Mouse (Mus musculus) midbrain, embryonic 14.5 days (tissue): ENCODE data around the gene Siva1. TPM values are rescaled to one million over a fixed set of nuclear protein-coding genes. Genes with fewer than 3 reads are reported as not detected.

ENCODE experiments used
- ATAC-seq: fragments of 200-750 bp; cut with Nextera tagmentation; 2 replicates; pipeline ENCODE4 v1.8.0; 2017; ENCODE audit warnings: moderate number of reproducible peaks, moderate library complexity; ENCODE audit not compliant: low FRiP score, low TSS enrichment
- DNase-seq: peaks from one replicate; pipeline ENCODE4 v3.0.0-alpha.2; 2015
- H3K27ac ChIP-seq: fragments of 300-500 bp; sonication (generic); replicated peaks from 2 replicates; pipeline ENCODE4 v1.5.1; 2014; ENCODE audit warnings: mild to moderate bottlenecking, low read depth, low read length, moderate library complexity
- H3K27me3 ChIP-seq: fragments of 300-500 bp; sonication (generic); 2 replicates; pipeline ENCODE4 v1.6.1; 2014; ENCODE audit warnings: low read length, control low read depth, mixed read lengths; ENCODE audit not compliant: control insufficient read depth, insufficient read depth
- H3K36me3 ChIP-seq: fragments of 300-500 bp; sonication (generic); 2 replicates; pipeline ENCODE4 v1.6.1; 2014; ENCODE audit warnings: low read length, control low read depth; ENCODE audit not compliant: control insufficient read depth, insufficient read depth
- H3K4me1 ChIP-seq: fragments of 300-500 bp; sonication (generic); 2 replicates; pipeline ENCODE4 v1.6.1; 2014; ENCODE audit warnings: mild to moderate bottlenecking, antibody characterized with exemption, low read length, control low read depth; ENCODE audit not compliant: control insufficient read depth, insufficient read depth
- H3K4me2 ChIP-seq: fragments of 300-500 bp; sonication (generic); 2 replicates; pipeline ENCODE4 v1.6.1; 2014; ENCODE audit warnings: mild to moderate bottlenecking, low read length, moderate library complexity
- H3K4me3 ChIP-seq: fragments of 300-500 bp; sonication (generic); replicated peaks from 2 replicates; pipeline ENCODE4 v1.5.1; 2014; ENCODE audit warnings: low read depth, low read length
- H3K9ac ChIP-seq: fragments of 300-500 bp; sonication (generic); replicated peaks from 2 replicates; pipeline ENCODE4 v1.6.1; 2014; ENCODE audit warnings: mild to moderate bottlenecking, low read length, moderate library complexity
- H3K9me3 ChIP-seq: fragments of 300-500 bp; sonication (generic); 2 replicates; pipeline ENCODE4 v1.6.1; 2016; ENCODE audit warnings: low read length, control low read depth, mixed read lengths; ENCODE audit not compliant: control insufficient read depth
- WGBS: fragments of 180-500 bp; shearing (Covaris S2); extraction: QIAGEN DNeasy Blood & Tissue Kit; methylation state at CpG from one replicate; pipeline ENCODE4 v1.1.7; 2014; 5-methylcytosine and 5-hydroxymethylcytosine counted together
- polyA plus RNA-seq: library from polyadenylated mRNA; unstranded; fragments of >200 nt; fragmentation: Nextera tagmentation; extraction: Ambion mirVana; gene quantifications from 2 replicates; pipeline ENCODE4 v1.2.1, GENCODE M21; 2014

The Siva1 gene
- polyA plus RNA-seq, 1 experiment from 2014 or later: 63.9 TPM

GRCm38 (mm10) chr12:112658619-112659018 is 14.1 kb downstream of the Siva1 start:
- ATAC-seq (no peak), DNase-seq (no peak)
- Histone ChIP-seq H3K9me3 (no peaks in the 10 kb centered on the region), H3K4me2 (no peak overlapping the region), H3K27me3 (no peaks in the 10 kb centered on the region), H3K9ac (no peak overlapping the region), H3K27ac (no peak overlapping the region), H3K4me3 (no peak overlapping the region), H3K36me3 (peaks cover 93% of the 10 kb centered on the region), H3K4me1 (peaks cover 28% of the 10 kb centered on the region)
- WGBS: 93% methylated on average over 7 of the region's 7 CpGs

DNA sequence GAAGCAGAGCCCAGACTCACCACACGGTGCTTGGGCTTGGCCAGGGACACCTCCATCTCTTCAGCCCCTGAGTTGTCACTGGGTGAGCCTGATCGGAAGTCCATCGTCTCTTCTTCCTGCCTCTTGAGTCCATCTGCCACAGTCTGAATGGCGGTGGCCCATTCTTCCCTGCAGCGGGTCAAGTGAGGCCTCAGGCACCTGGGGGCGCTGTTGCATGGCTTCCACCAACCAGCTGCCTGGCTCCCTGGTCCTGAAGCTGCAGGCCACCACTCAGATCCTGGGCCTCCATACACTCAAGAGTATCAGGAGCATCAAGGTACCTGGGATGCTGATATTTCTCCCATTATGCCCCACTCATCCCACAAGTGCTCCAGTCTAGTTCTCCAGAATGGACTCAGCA is 14.6 kb downstream of the Siva1 start:
- H3K36me3 ChIP-seq: peaks cover 88% of the 10 kb centered on the region
- peaks cover 32% of the 10 kb centered on the region for H3K4me1 ChIP-seq
- H3K27ac ChIP-seq: no peak overlapping the region
- no peak overlapping the region for H3K9ac ChIP-seq
- WGBS: 83% methylated on average over 6 of the region's 6 CpGs
- no peak for DNase-seq
- no peak for ATAC-seq
- no peak overlapping the region for H3K4me2 ChIP-seq
- H3K27me3 ChIP-seq: no peaks in the 10 kb centered on the region
- H3K9me3 ChIP-seq: no peaks in the 10 kb centered on the region
- no peak overlapping the region for H3K4me3 ChIP-seq

DNA sequence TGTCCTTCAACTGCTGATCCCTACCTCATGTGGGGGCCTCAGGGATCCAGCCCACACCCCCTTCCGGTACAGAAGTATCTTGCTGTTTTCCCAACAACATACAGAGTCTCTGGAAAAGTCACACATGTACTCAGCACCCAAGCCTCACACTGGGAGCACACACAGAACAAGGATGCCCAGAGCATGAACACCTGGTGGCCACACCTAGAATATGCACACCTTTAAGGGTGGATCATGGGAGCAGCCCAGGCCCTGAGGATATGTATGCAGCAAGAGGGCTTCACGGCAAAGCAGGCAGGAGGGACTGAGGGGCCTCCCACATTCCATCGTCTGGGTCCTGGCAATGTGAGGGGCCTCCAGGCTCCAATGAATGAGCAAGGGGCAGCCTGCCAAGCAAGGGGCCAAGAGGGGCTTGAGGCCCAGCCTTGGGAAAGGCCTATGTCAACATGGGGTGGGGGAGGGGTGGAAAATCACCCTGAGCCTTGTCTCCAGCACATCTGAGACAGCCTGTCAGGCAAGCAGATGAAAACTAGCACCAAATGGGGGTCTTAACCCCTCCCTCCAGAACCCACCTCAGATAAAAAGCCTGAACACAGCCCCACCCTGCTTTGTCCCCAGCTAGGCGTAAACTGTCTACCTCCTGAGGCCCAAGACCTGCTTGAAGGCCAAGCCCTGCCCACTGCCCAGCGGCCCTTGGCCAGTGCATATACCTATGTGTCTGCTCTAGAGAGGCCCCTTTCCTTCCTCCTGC is 16.3 kb downstream of the Siva1 start:
- peak overlapping the region; percentile 14; the same call in 1 of the 2 replicates for H3K4me2 ChIP-seq
- no peak overlapping the region for H3K4me3 ChIP-seq
- peak overlapping the region; percentile 78 for H3K27ac ChIP-seq
- peak overlapping the region; percentile 32; the same call in 1 of the 2 replicates for H3K9ac ChIP-seq
- DNase-seq (peak; percentile 87), ATAC-seq (peak; percentile 48)
- WGBS: 24% methylated on average over 5 of the region's 5 CpGs
- H3K9me3 ChIP-seq: no peaks in the 10 kb centered on the region
- peaks cover 48% of the 10 kb centered on the region for H3K4me1 ChIP-seq
- no peaks in the 10 kb centered on the region for H3K27me3 ChIP-seq
- H3K36me3 ChIP-seq: peaks cover 79% of the 10 kb centered on the region

GRCm38 (mm10) chr12:112661327-112661605 is 16.8 kb downstream of the Siva1 start:
- Histone ChIP-seq H3K9ac (peak overlapping the region; percentile 32; the same call in 1 of the 2 replicates), H3K9me3 (no peaks in the 10 kb centered on the region), H3K4me3 (no peak overlapping the region), H3K27ac (peak overlapping the region; percentile 78), H3K4me1 (peaks cover 53% of the 10 kb centered on the region), H3K27me3 (no peaks in the 10 kb centered on the region), H3K36me3 (peaks cover 79% of the 10 kb centered on the region), H3K4me2 (0 out of 2 replicates have a peak overlapping the region, but pooled peaks have one; percentile 14)
- ATAC-seq: no peak
- DNase-seq: no peak
- WGBS: 62% methylated on average over 3 of the region's 3 CpGs

DNA sequence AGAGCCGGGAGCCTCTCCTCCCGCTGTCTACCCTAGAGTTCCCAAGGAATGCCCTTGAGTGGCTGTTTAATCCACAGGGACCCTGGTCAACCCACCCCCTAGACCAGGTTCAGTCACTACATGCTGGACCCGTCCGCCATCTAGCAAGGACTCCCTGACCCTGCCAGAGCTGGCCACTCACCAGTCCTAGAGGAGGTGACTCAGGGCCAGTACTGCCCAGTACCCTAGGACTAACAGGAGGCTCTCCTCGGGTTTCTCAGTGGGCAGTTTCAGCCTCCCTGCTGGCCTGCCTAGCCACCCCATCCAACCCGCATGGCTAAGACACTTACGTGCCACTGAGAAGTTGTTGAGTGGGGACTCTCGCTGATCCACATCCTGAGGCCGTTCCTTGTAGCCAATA is 17.4 kb downstream of the Siva1 start:
- H3K27ac ChIP-seq: peak overlapping the region; percentile 78
- no peak overlapping the region; the same call in 1 of the 2 replicates for H3K9ac ChIP-seq
- peaks cover 58% of the 10 kb centered on the region for H3K4me1 ChIP-seq
- H3K36me3 ChIP-seq: peaks cover 76% of the 10 kb centered on the region
- ATAC-seq (no peak), DNase-seq (no peak)
- H3K27me3 ChIP-seq: no peaks in the 10 kb centered on the region
- WGBS: 83% methylated on average over 9 of the region's 9 CpGs
- H3K4me2 ChIP-seq: no peak overlapping the region
- H3K9me3 ChIP-seq: no peaks in the 10 kb centered on the region
- H3K4me3 ChIP-seq: no peak overlapping the region

- H3K4me1 ChIP-seq: peaks cover 58% of the 10 kb centered on the region
- H3K4me2 ChIP-seq: peak overlapping the region; percentile 30
- H3K36me3 ChIP-seq: peaks cover 76% of the 10 kb centered on the region
- no peaks in the 10 kb centered on the region for H3K9me3 ChIP-seq
- DNase-seq: peak; percentile 46
- no peaks in the 10 kb centered on the region for H3K27me3 ChIP-seq
- H3K9ac ChIP-seq: peak overlapping the region; percentile 30; the same call in 1 of the 2 replicates
- WGBS: 64% methylated on average over 11 of the region's 11 CpGs
- H3K4me3 ChIP-seq: no peak overlapping the region
- no peak for ATAC-seq
- H3K27ac ChIP-seq: peak overlapping the region; percentile 84
These were observed 18.8 kb downstream of the Siva1 start for GRCm38 (mm10) chr12:112663303-112663702.

- no peaks in the 10 kb centered on the region for H3K27me3 ChIP-seq
- peak overlapping the region; percentile 30; the same call in 1 of the 2 replicates for H3K9ac ChIP-seq
- DNase-seq: peak; percentile 47
- peak overlapping the region; percentile 30 for H3K4me2 ChIP-seq
- peaks cover 58% of the 10 kb centered on the region for H3K4me1 ChIP-seq
- peak overlapping the region; percentile 84 for H3K27ac ChIP-seq
- peak; percentile 43 for ATAC-seq
- WGBS: 42% methylated on average over 12 of the region's 12 CpGs
- peaks cover 76% of the 10 kb centered on the region for H3K36me3 ChIP-seq
- H3K4me3 ChIP-seq: no peak overlapping the region
- no peaks in the 10 kb centered on the region for H3K9me3 ChIP-seq
These were observed 19.2 kb downstream of the Siva1 start for GRCm38 (mm10) chr12:112663716-112664115.

DNA sequence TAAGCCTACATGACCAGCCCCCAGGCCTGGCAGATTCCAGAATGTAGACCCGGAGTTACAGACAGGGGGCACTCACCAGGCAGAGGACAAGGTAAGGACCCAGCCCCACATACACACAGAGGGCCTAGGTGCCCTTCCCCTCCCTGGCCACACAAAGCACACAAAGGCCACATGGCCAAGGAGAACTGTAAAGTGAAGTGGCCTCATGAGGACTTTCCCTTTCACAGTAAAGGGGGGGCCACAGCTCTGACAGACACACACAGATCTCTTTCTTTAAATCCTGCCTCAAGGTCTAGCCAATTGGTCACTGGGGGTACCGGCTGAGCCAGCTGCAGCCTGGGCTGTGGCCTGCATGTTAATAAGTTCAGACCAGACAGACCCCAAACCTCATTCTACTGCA is 19.6 kb downstream of the Siva1 start:
- peak; percentile 75 for DNase-seq
- Histone ChIP-seq H3K4me2 (peak overlapping the region; percentile 30), H3K4me3 (no peak overlapping the region), H3K4me1 (peaks cover 58% of the 10 kb centered on the region), H3K27ac (peak overlapping the region; percentile 84), H3K9me3 (no peaks in the 10 kb centered on the region), H3K36me3 (peaks cover 76% of the 10 kb centered on the region), H3K27me3 (no peaks in the 10 kb centered on the region), H3K9ac (peak overlapping the region; percentile 30; the same call in 1 of the 2 replicates)
- peak; percentile 55 for ATAC-seq
- WGBS: 11% methylated on average over 2 of the region's 2 CpGs

DNA sequence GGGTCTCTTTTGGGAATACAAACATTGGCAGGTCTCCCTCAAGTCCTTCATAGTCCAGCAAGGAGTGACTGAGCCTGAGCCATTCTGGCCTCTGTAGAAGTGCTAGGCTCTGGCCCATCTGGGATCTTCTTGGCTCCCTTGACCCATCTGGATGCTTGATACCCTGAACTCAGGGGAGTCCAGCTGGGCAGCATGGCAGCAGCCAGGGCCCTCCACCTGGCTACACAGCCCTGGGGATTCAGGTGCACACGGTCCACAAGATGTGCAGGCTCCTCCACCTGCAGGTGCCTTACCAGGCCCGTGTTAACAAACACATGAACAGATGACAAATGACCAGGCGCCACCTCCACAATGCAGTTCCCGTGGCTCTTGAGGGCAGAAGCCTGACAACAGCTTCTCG is 20.2 kb downstream of the Siva1 start:
- Histone ChIP-seq H3K36me3 (peaks cover 76% of the 10 kb centered on the region), H3K27ac (peak overlapping the region; percentile 84), H3K4me2 (peak overlapping the region; percentile 36; the same call in 1 of the 2 replicates), H3K4me1 (peaks cover 58% of the 10 kb centered on the region), H3K9ac (no peak overlapping the region), H3K27me3 (no peaks in the 10 kb centered on the region), H3K4me3 (no peak overlapping the region), H3K9me3 (no peaks in the 10 kb centered on the region)
- WGBS: 63% methylated on average over 5 of the region's 5 CpGs
- no peak for ATAC-seq
- DNase-seq: no peak
